Mouse (Mus musculus) liver, postnatal 0 days (tissue): ENCODE data around the gene Krt84.

Source experiments
- CTCF ChIP-seq: sonication (generic); IDR thresholded peaks from 2 replicates; pipeline ENCODE4 v1.5.1; 2016; ENCODE audit warnings: antibody characterized with exemption, low read depth
- EP300 ChIP-seq: IDR thresholded peaks from 2 replicates; pipeline ENCODE4 v1.6.1; 2016; ENCODE audit warnings: antibody characterized with exemption, low read depth, mild to moderate bottlenecking

GRCm38 (mm10) chr15:101479666-101480060 is 53.0 kb downstream of the Krt84 start:
- TF ChIP-seq EP300 (no peak), CTCF (no peak)
